Mouse (Mus musculus): ENCODE results near the gene Prim1.
"Not testable (repeated sequence)": the region's sequence is repeated elsewhere in the genome, so short reads cannot be mapped to it uniquely, and the experiment has no call there.

DNA sequence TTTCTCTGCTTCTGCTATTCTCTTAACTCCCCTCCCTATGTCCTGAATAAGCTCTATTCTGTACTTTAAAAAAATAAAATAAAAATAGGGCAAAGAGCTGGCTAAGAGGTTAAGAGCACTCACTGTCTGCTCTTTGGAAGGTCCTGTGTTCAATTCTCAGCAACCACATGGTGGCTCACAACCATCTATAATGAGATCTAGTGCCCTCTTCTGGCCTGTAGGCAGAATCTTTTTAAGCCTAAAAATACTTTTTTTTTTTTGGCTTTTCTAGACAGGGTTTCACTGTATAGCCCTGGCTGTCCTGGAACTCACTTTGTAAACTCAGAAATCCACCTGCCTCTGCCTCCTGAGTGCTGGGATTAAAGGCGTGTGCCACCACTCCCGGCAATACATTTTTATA is 55.5 kb downstream of the Prim1 start:
- not testable (repeated sequence) for TF ChIP-seq GATA1, TAL1 (IDR thresholded peaks at IDR 0.05; ENCODE audit: low read length)

Data from erythroblast, embryonic 14.5 days (primary cell).